Mouse (Mus musculus) right cerebral cortex, postnatal 4 days (tissue): ENCODE measurements around the gene 9130213A22Rik.

Experiments used
- DNase-seq: peaks from one replicate; pipeline ENCODE4 v3.0.0-alpha.2; 2022

Gene 9130213A22Rik

GRCm38 (mm10) chr11:69091566-69092385 is 30.6 kb downstream of the 9130213A22Rik start:
- DNase-seq, result no peak

- no peak for DNase-seq
Observed at GRCm38 (mm10) chr11:69090367-69090766, 32.0 kb downstream of the 9130213A22Rik start.

DNA sequence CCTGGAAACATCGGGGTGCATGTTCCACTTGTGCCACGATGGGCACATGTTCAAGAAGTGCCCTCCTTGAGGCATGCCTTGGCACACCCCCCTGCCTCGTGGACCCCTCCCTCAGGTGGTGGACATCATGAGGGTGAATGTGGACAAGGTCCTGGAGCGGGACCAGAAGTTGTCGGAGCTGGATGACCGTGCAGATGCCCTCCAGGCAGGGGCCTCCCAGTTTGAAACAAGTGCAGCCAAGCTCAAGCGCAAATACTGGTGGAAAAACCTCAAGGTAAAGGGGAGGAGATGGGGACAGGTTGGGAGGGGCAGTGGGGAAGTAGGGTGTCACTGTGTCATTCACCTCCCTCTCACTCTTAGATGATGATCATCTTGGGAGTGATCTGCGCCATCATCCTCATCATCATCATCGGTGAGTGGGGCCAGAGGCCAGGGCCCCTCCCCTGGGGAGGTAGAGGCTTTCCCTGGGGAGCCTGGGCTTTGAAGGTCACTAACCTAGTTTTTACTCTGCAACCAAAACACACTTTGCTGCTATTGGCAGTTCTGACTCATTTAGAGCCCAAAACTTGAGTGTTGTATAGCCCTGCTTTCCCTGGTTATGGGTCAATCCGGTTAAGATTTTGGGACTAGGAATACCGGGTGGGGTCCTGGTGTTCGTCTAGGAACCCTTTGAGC is 32.6 kb downstream of the 9130213A22Rik start:
- no peak for DNase-seq

GRCm38 (mm10) chr11:69088856-69089615 is 33.4 kb downstream of the 9130213A22Rik start:
- DNase-seq, result no peak

GRCm38 (mm10) chr11:69088103-69088855 is 34.1 kb downstream of the 9130213A22Rik start, which contains the start of gene Vamp2:
TSS of gene Vamp2 (plus strand) at chr11:69088490.
- DNase-seq, result peak; percentile 95

DNA sequence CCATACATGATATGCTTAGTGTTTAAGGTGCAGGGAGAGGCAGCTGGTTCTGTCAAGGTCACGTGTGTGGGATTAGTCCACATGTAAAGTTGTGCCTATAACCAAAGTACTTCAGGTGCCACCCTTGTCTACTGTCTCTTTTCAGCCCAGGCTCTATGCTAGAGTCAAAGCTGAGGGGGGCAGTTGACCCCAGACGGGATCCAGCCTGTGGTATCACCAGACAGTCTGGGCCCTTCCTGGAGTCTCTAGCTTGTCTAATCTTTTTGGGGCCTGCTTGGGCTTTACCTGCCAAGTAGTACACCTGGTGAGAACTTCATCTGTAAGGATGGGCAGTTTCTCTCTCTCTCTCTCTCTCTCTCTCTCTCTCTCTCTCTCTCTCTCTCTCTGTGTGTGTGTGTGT is 34.8 kb downstream of the 9130213A22Rik start:
- DNase-seq, result no peak

- DNase-seq, result no peak
Observed at GRCm38 (mm10) chr11:69087082-69087481, 35.3 kb downstream of the 9130213A22Rik start.

DNA sequence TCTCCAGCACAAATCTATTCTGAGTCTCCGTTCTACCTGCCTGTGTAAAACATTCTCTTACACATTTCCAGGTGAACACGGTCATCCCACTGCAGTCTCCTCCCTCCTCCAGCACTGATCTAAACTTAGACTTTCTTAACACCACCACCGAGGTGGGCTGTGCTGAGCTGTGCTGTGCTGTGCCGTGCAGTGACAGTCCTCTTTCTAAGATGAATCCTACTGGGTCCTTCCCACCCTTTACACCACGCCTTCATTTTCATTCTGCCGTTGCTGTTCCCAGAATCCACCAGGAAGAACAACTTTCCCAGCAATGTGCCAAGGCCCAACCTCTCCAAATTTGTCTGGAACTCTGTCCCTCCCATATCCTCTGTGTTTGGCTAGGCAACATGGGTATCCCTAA is 36.0 kb downstream of the 9130213A22Rik start:
- DNase-seq, result no peak

- no peak for DNase-seq
Observed at GRCm38 (mm10) chr11:69085608-69086007, 36.8 kb downstream of the 9130213A22Rik start.

- DNase-seq, result no peak
Observed at GRCm38 (mm10) chr11:69081613-69082012, 40.8 kb downstream of the 9130213A22Rik start.

- no peak for DNase-seq
Observed at GRCm38 (mm10) chr11:69080855-69081222, 41.5 kb downstream of the 9130213A22Rik start.

GRCm38 (mm10) chr11:69080102-69080854 is 42.1 kb downstream of the 9130213A22Rik start:
- DNase-seq, result no peak

- DNase-seq, result no peak
Observed at GRCm38 (mm10) chr11:69078805-69079438, 43.5 kb downstream of the 9130213A22Rik start.

DNA sequence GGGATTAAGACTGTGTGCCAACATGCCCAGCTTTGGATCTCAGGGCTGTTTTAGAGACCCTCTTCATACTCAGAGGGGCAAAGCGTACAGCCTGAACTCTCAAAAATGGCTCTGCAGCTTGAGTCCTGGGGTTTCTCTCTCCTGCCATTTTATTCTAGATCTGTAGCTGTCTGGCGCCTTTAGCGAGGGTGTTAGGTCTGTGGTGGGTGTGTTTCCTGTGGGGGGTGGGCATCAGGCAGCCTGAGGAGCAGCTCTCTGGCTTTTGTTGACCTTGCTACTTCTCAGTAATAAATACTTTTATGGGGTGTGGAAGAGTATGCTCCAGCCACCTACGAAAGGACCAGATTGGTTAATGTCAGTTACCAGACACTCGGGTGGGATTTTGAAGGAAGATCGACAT is 44.3 kb downstream of the 9130213A22Rik start:
- no peak for DNase-seq

DNA sequence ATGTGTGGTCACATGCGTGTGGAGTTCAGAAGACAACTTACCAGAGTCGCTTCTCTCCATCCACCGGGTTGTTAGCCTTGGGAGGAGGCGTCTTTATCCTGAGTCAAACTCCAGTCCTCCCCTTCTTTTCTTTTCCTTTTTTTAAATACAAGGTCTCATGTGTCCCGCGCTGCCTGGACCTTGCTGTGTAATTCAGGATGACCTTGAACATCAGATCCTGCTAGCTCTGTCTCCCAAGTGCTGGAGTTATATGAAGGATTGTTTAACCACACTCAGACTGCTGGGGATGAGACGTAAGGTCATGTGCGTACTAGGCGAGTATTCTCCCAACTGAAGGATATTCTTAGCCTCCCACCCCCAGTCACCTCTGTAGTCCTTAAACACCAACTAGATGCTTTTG is 45.1 kb downstream of the 9130213A22Rik start:
- no peak for DNase-seq

DNA sequence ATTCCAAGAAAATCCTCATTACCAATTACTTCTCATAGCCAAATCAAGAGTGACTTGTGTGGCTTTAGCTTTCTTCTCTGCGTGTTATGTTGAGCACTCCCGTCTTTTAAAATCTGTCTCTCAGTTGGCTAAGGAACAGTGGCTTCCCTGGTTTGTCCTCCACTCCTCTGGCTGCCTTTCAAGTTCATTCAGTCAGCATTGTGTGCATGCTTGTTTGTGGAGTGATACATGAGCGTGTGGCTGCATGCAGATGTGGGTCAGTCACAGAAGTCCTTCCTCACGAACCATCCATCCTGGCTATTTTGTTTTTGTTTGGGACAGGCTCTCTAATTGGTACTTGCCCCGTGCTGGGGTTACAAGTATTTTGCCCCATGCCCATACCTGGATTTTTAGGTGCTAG is 45.8 kb downstream of the 9130213A22Rik start:
- DNase-seq, result no peak

DNA sequence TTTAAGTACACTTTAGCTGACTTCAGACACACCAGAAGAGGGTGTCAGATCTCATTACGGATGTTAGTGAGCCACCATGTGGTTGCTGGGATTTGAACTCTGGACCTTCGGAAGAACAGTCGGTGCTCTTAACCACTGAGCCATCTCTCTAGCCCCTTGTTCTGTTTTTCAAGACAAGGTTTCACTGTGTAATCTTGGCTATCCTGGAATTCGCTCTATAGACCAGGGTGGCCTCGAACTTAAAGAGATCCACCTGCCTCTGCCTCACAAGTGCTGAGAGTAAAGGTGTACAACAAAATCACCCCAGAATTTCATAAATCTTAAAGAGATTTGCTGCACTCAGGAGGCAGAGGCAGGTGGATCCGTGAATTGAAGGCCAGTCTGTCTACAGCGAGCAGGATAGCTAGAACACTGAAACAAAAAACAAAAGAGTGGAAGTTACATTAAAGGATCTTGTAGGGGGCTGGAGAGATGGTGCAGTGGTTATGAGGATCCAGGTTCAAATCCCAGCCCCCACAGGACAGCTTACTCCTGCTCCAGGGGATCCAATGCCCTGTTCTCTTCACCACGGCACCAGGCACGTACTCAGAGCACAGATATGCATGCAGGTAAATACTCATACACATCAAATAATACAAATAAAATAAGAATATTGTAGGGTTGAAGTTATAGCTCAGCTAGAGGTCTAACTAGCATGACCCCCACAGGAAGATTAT is 46.5 kb downstream of the 9130213A22Rik start:
- no peak for DNase-seq

DNA sequence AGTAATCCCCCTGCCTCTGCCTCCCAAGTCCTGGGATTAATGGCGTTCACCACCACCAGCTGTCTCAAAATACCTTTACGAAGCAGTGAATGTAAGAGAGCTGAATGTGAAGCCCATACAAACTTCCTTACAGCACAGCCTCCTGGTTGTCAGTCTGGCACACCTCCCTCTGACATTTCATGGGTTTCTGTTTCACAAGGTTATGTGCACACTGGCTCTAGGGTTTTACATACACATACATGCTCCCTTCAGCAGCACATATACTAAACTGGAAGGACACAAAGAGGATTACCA is 47.7 kb downstream of the 9130213A22Rik start:
- no peak for DNase-seq

GRCm38 (mm10) chr11:69073951-69074775 is 48.2 kb downstream of the 9130213A22Rik start:
- DNase-seq, result no peak
